Mouse (Mus musculus): ENCODE results near the gene Retreg1. TPM values are rescaled to one million over a fixed set of nuclear protein-coding genes. Genes with fewer than 3 reads are reported as not detected.

Gene Retreg1
- polyA plus RNA-seq (2012; ENCODE audit: insufficient read depth, insufficient read length, low replicate concordance, missing spikeins), result not detected in 2 replicates

DNA sequence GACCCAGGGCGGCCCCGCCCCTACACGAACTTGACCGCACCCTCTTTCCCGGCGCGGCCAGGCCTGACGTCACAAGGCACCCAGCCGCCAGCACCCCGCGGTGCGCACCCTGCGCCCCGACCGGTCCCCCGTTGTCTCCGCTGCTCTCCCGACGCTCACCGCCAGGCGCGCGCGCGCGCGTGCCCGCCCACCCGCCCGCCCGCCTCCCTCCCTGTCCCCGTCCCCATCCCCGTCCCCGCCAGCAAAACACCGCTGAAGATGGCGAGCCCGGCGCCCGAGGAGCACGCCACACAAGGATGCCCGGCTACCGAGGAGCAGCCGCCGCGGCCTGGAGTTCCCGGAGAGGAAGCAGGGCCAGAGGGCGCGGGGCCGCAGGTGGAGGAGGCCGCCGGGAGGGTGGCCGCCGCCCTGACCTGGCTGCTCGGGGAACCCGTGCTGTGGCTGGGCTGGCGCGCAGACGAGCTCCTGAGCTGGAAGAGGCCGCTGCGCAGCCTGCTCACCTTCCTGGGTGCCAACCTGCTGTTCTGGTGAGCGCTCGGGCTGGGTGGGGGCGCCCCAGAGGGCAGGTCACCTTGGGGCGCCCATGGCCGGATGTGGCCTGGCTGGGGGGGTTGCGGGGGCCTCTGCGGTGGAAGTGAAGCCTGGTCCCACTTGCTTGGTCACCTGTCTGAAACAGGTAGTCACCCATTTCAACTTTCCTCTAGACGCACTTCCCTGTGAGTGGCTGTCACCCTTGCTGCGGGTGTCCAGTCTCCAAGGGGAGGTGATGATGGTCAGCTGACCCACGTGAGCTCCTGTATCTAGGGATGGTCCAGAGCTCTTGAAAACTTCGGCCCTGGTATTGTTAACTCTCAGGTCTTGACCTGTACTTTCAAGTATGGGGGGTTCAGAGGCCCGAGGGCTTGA, at the start of gene Retreg1:
Gene Retreg1 (plus strand): TSS at position 95 of the 906 bp plus-strand sequence.
- no peak for TF ChIP-seq CTCF (IDR thresholded peaks at IDR 0.05; ENCODE audit: insufficient read depth, low read depth, low read length)
- TF ChIP-seq POLR2A (IDR thresholded peaks at IDR 0.05; ENCODE audit: insufficient read depth, low read depth, low read length), result no peak
- Histone ChIP-seq H3K27ac (ENCODE audit: insufficient read depth, low read depth, low read length) (peak within 1 kb of the TSS; percentile 19; the same call in 1 of the 2 replicates), H3K4me1 (ENCODE audit: control insufficient read depth, insufficient read depth, low read length) (0 out of 2 replicates have a peak, but pooled peaks cover 3% of the 10 kb centered on the region), H3K4me3 (ENCODE audit: insufficient read depth, low read depth, low read length) (peak within 1 kb of the TSS; percentile 96)
- WGBS, result 1% methylated on average over 72 of the region's 72 CpGs

DNA sequence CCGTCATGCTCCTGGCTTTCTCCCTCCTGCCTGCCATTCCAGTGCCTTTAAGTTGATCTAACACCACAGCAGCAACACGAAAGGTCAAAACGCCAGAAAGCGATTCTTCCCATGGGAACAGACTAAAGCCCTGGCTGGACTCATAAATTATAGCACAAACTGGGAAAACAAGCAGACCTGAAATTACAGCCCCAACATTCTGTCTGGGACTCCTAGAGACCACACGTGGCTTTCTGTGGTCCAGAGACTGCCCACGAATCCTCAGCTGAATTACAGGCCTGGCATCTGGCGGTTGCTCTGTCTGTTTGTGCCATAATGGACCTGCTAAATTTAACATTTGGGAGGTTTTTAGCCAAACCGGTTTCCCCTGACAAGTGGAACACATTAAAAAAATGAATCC, 48.9 kb upstream of the Retreg1 start:
- Histone ChIP-seq H3K4me3 (ENCODE audit: insufficient read depth, low read depth, low read length) (no peak overlapping the region), H3K27ac (ENCODE audit: insufficient read depth, low read depth, low read length) (no peak overlapping the region), H3K4me1 (ENCODE audit: control insufficient read depth, insufficient read depth, low read length) (peaks cover 11% of the 10 kb centered on the region; the same call in 1 of the 2 replicates)
- no peak for TF ChIP-seq POLR2A (IDR thresholded peaks at IDR 0.05; ENCODE audit: insufficient read depth, low read depth, low read length)
- no peak for TF ChIP-seq CTCF (IDR thresholded peaks at IDR 0.05; ENCODE audit: insufficient read depth, low read depth, low read length)
- WGBS, result 61% methylated on average over 8 of the region's 8 CpGs

DNA sequence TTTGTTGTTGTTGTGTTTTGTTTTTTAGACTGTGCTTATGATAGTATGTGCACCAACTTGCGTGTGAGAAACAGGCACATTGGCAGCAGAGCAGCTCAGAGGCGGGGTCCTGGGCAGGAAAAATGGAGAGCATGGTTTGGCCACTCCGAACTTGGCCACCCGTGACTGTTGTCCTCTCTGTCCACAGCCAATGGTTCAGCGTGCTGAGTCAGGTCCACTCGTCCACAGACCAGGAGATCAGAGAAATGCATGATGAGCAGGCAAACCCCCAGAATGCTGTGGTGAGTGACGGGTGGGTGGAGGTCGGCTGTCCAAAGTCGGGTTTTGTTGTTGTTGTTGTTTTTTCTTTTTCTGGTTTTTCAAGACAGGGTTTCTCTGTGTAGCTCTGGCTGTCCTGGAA, 47.5 kb upstream of the Retreg1 start:
- 87% methylated on average over 9 of the region's 9 CpGs for WGBS
- Histone ChIP-seq H3K4me1 (ENCODE audit: control insufficient read depth, insufficient read depth, low read length) (peaks cover 2% of the 10 kb centered on the region; the same call in 1 of the 2 replicates), H3K4me3 (ENCODE audit: insufficient read depth, low read depth, low read length) (no peak overlapping the region), H3K27ac (ENCODE audit: insufficient read depth, low read depth, low read length) (no peak overlapping the region)
- TF ChIP-seq POLR2A (IDR thresholded peaks at IDR 0.05; ENCODE audit: insufficient read depth, low read depth, low read length), result no peak
- no peak for TF ChIP-seq CTCF (IDR thresholded peaks at IDR 0.05; ENCODE audit: insufficient read depth, low read depth, low read length)

DNA sequence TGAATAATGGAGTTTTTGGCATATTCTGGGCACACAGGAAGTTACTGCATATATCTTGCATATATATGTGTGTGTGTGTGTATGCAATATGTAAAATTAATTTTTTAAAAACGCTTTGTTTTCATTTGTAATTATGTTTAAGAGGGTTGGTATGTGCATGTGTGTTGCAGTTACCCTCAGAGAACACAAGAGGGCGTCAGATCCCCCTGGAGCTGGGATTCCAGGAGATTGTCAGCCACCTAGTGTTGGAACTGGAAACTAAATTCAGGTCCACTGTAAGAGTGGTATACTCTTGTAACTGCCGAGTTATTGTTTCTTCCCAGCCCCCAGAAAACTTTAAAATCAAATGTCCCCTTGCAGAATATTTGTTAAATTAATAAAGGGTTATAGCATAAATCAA, 46.6 kb upstream of the Retreg1 start:
- H3K27ac ChIP-seq (ENCODE audit: insufficient read depth, low read depth, low read length), result no peak overlapping the region
- peaks cover 6% of the 10 kb centered on the region; the same call in 1 of the 2 replicates for H3K4me1 ChIP-seq (ENCODE audit: control insufficient read depth, insufficient read depth, low read length)
- no peak overlapping the region for H3K4me3 ChIP-seq (ENCODE audit: insufficient read depth, low read depth, low read length)
- TF ChIP-seq CTCF (IDR thresholded peaks at IDR 0.05; ENCODE audit: insufficient read depth, low read depth, low read length), result no peak
- 49% methylated on average over 3 of the region's 3 CpGs for WGBS

DNA sequence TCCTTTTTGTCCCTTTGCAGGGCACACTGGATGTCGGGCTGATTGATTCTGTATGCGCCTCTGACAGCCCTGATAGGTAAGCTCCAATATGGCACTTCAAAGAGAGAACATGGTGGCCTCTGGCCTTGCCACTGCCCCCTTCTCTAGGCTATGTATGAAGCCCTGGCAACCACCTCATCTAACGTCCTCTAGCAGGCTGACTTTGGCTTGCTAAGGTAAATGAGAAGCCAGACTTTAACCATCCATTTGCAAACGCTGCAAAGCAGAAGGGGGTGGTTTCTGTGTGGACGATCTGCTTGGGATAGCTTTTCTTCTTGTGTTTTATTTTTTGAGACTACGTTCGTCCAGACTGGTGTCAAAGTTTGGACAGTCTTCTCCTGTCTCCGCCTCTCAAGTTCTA, 45.8 kb upstream of the Retreg1 start:
- H3K4me3 ChIP-seq (ENCODE audit: insufficient read depth, low read depth, low read length), result no peak overlapping the region
- TF ChIP-seq CTCF (IDR thresholded peaks at IDR 0.05; ENCODE audit: insufficient read depth, low read depth, low read length) (no peak), POLR2A (IDR thresholded peaks at IDR 0.05; ENCODE audit: insufficient read depth, low read depth, low read length) (no peak)
- H3K27ac ChIP-seq (ENCODE audit: insufficient read depth, low read depth, low read length), result no peak overlapping the region
- H3K4me1 ChIP-seq (ENCODE audit: control insufficient read depth, insufficient read depth, low read length), result peaks cover 6% of the 10 kb centered on the region
- 82% methylated on average over 8 of the region's 8 CpGs for WGBS

DNA sequence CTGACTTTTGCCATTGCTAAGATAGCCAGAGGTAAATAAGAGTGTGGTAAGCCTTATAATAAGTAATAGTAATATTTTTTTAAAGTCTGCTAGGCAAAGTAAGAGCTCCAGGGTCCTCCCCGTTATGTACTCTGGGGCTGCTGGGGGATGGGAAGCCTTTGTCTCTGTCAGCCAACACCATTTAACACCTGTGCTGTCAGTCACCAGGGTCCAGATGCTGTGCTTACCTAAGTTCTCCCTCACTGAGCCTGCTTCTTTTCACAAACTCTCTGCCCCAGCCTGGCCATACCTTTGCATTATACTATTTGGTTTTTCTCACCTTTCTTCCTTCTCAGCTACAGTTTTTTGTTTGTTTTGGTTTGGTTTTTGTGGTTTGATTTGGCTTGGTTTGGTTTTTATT, 45.1 kb upstream of the Retreg1 start:
- peaks cover 9% of the 10 kb centered on the region for H3K4me1 ChIP-seq (ENCODE audit: control insufficient read depth, insufficient read depth, low read length)
- H3K27ac ChIP-seq (ENCODE audit: insufficient read depth, low read depth, low read length), result no peak overlapping the region
- WGBS, result 88% methylated on average over 1 of the region's 1 CpGs
- TF ChIP-seq CTCF (IDR thresholded peaks at IDR 0.05; ENCODE audit: insufficient read depth, low read depth, low read length), result no peak
- no peak for TF ChIP-seq POLR2A (IDR thresholded peaks at IDR 0.05; ENCODE audit: insufficient read depth, low read depth, low read length)
- no peak overlapping the region for H3K4me3 ChIP-seq (ENCODE audit: insufficient read depth, low read depth, low read length)

DNA sequence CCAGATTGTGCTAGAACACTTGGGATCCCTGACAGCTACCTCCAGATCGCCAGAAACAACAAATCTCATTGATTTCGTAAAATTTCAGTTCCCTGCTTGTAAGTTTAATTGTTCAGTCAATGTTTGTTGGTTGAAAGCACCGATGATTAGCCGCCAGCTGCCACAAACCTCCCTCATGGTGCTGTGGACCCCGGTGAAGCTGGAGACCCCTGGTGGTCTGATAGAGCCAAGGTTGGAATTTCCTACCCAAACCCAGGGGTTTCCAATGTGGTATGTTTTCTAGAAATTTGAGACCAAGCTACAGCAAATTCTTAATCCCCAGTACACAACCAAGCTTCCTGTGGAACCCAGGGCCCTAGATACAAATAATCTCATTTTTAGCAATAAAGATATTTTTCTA, 41.3 kb upstream of the Retreg1 start:
- Histone ChIP-seq H3K4me3 (ENCODE audit: insufficient read depth, low read depth, low read length) (no peak overlapping the region), H3K4me1 (ENCODE audit: control insufficient read depth, insufficient read depth, low read length) (peaks cover 7% of the 10 kb centered on the region), H3K27ac (ENCODE audit: insufficient read depth, low read depth, low read length) (0 out of 2 replicates have a peak overlapping the region, but pooled peaks have one; percentile 12)
- TF ChIP-seq POLR2A (IDR thresholded peaks at IDR 0.05; ENCODE audit: insufficient read depth, low read depth, low read length) (no peak), CTCF (IDR thresholded peaks at IDR 0.05; ENCODE audit: insufficient read depth, low read depth, low read length) (no peak)
- 36% methylated on average over 5 of the region's 5 CpGs for WGBS

DNA sequence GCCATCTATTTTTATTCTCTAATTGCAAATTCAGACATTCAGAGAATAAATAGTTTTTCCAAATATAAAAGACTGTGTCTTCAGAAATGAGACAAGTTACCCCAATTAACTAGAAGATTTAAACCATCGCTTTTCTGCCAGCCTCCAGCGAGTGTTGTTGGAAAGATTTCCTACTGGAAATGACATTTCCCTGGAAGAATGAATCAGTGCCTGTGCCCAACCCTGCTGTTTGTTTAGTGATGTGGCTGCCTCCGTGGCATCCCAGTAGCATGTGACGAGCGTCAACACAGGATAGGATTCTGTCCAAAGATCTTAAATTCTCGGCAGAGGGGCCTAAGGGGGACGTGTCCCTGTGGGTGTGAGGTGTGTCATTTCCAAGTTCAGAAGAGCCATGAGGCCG, 40.8 kb upstream of the Retreg1 start:
- H3K27ac ChIP-seq (ENCODE audit: insufficient read depth, low read depth, low read length), result no peak overlapping the region
- H3K4me1 ChIP-seq (ENCODE audit: control insufficient read depth, insufficient read depth, low read length), result peaks cover 7% of the 10 kb centered on the region
- 27% methylated on average over 8 of the region's 8 CpGs for WGBS
- no peak overlapping the region for H3K4me3 ChIP-seq (ENCODE audit: insufficient read depth, low read depth, low read length)
- TF ChIP-seq CTCF (IDR thresholded peaks at IDR 0.05; ENCODE audit: insufficient read depth, low read depth, low read length), result no peak
- no peak for TF ChIP-seq POLR2A (IDR thresholded peaks at IDR 0.05; ENCODE audit: insufficient read depth, low read depth, low read length)

DNA sequence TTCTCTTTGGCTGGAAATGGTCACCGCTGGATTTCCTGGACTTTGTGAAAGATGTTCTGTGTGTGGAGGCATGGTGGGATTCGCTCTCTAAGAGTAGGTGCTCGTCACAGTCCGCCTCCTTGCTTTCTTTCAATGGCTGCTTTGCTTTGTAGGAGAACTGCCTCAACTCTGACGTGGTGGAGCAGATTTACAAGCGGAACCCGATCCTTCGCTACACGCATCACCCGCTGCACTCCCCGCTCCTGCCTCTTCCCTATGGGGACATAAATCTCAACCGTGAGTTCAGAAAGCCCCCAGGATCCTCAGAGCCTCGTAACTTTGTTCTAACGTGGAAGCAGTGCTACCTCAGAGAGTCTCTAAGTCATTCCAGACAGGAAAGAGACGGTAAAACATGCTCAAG, 39.9 kb upstream of the Retreg1 start:
- H3K4me3 ChIP-seq (ENCODE audit: insufficient read depth, low read depth, low read length), result no peak overlapping the region
- 89% methylated on average over 15 of the region's 15 CpGs for WGBS
- H3K27ac ChIP-seq (ENCODE audit: insufficient read depth, low read depth, low read length), result no peak overlapping the region
- peaks cover 7% of the 10 kb centered on the region for H3K4me1 ChIP-seq (ENCODE audit: control insufficient read depth, insufficient read depth, low read length)
- TF ChIP-seq POLR2A (IDR thresholded peaks at IDR 0.05; ENCODE audit: insufficient read depth, low read depth, low read length), result no peak
- no peak for TF ChIP-seq CTCF (IDR thresholded peaks at IDR 0.05; ENCODE audit: insufficient read depth, low read depth, low read length)

Data from olfactory bulb, adult 2 months (tissue).